Mouse (Mus musculus): ENCODE results near the gene Camk1d.

DNA sequence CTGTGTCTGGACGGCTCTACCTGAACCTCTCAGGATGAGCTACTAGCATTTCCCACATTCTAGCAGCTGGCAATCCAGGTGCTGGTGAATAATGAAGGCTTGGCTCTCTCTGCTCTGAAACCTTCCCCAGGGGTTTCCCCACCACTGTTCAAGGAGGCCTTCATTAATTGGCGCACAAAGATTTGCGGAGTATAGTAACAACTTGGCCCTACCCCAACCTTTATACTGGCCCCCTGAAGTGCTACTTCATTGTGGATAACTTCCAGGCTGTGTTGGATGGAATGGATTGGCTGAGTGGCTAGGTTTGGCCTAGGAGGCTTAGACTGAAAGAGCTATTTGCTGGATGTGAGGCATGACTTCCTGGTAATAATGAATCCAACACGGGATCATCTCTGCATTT is 431.7 kb downstream of the Camk1d start:
- no peak for TF ChIP-seq CTCF (IDR thresholded peaks at IDR 0.05; ENCODE audit: low read depth, low read length)
- no peak for TF ChIP-seq POLR2A (IDR thresholded peaks at IDR 0.05; ENCODE audit: extremely low read depth, insufficient read depth, low read length)
